Mouse (Mus musculus) inflammation-experienced regulatory T-cells, adult 16 weeks (primary cell): Measurements from ENCODE around the gene H2-M9. TPM values are rescaled to one million over a fixed set of nuclear protein-coding genes. Genes with fewer than 3 reads are reported as not detected.

Source experiments
- polyA plus RNA-seq: library from polyadenylated mRNA; unstranded; fragments of 100-300 nt; shearing (Covaris generic); gene quantifications from one replicate; pipeline ENCODE4 v1.2.1, GENCODE M21; 2017

The H2-M9 gene
- not detected for polyA plus RNA-seq

GRCm38 (mm10) chr17:36642566-36642965, at the start of gene H2-M9:
TSS of gene H2-M9 (minus strand) at chr17:36642666.

GRCm38 (mm10) chr17:36672119-36672518, 29.7 kb upstream of the H2-M9 start, which contains the start of gene H2-M1:
TSS of gene H2-M1 (minus strand) at chr17:36672219.

Other genes starting within 250 kb of the H2-M9 start
- not detected for gene H2-M10.4, start 180.3 kb downstream of the H2-M9 start, polyA plus RNA-seq
- not detected for gene H2-M11, start 95.6 kb downstream of the H2-M9 start, polyA plus RNA-seq
- gene H2-M1, start 29.6 kb upstream of the H2-M9 start, polyA plus RNA-seq: not detected
- not detected for gene H2-M10.5, start 130.2 kb upstream of the H2-M9 start, polyA plus RNA-seq
- gene H2-M10.6, start 169.5 kb upstream of the H2-M9 start, polyA plus RNA-seq: not detected
- 160 TPM for gene Trim26, start 194.5 kb upstream of the H2-M9 start, polyA plus RNA-seq
- gene Trim15, start 224.5 kb upstream of the H2-M9 start, polyA plus RNA-seq: 0.33 TPM
- 0.55 TPM for gene Trim10, start 226.9 kb upstream of the H2-M9 start, polyA plus RNA-seq
- not detected for gene Trim40, start 247.5 kb upstream of the H2-M9 start, polyA plus RNA-seq